Mouse (Mus musculus): Measurements from ENCODE around the gene Apoa2. TPM values are rescaled to one million over a fixed set of nuclear protein-coding genes. Genes with fewer than 3 reads are reported as not detected.
A peak's percentile ranks its signal among the peaks of the same experiment; 100 is the strongest.

Gene Apoa2
- total and polyA plus RNA-seq, 3 experiments = 4.5 to 48.6 (median 7.8) TPM

GRCm38 (mm10) chr1:171205704-171206493, 19.0 kb upstream of the Apoa2 start:
- DNase-seq = no peak

GRCm38 (mm10) chr1:171209409-171209808, 15.4 kb upstream of the Apoa2 start:
- no peak for DNase-seq

DNA sequence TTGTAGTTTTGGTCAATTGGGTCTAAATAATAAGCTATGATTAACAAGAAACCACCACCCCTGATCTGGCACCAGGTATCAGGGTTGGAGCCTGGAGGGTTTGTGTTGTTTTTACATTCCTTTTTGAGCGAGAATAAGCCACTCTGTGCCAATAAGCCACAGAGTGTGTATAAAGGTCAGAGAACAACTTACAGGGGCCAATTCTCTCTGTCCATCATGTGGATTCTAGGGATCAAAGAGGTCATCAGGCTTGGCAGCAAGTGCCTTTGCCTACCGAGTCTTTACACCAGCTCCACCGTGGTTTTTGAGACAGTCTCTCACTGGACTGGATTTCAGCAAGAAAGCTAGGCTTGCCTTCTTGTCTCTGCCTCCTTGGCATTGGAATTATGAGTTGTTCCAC, 12.0 kb upstream of the Apoa2 start:
- no peak for DNase-seq

DNA sequence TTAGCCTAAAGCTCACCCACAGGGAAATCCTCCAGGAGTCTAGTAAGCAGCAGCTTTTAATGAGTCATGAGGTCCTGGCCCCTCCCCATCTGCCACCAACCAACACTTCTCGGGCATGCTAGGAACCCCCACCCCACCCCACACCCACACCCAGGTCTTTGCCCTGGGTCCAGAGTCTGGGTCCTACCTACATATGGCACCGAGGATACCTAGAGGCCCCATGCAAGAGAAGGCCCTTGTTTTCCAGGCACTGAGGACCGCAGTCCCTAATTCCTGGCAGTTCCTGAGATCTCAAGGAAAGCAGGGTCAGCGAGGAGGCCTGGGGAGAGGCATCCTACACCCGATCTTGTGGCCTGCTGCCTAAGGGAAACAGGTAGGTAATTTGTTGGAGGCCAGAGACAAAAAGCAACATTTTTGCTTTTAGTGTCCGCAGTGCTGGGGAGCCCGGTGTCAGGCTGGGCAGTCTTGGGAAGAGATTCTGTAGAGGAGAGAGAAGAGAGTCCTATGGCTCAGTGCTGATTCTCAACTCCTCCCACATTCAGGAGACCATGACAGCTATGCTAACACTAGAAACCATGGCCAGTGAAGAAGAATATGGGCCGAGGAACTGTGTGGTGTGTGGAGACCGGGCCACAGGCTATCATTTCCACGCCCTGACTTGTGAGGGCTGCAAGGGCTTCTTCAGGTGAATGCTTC, 10.9 kb upstream of the Apoa2 start, which contains the start of gene Nr1i3:
Gene Nr1i3, plus strand, starts transcription at position 170 of the 696 bp plus-strand sequence.
- DNase-seq = no peak

DNA sequence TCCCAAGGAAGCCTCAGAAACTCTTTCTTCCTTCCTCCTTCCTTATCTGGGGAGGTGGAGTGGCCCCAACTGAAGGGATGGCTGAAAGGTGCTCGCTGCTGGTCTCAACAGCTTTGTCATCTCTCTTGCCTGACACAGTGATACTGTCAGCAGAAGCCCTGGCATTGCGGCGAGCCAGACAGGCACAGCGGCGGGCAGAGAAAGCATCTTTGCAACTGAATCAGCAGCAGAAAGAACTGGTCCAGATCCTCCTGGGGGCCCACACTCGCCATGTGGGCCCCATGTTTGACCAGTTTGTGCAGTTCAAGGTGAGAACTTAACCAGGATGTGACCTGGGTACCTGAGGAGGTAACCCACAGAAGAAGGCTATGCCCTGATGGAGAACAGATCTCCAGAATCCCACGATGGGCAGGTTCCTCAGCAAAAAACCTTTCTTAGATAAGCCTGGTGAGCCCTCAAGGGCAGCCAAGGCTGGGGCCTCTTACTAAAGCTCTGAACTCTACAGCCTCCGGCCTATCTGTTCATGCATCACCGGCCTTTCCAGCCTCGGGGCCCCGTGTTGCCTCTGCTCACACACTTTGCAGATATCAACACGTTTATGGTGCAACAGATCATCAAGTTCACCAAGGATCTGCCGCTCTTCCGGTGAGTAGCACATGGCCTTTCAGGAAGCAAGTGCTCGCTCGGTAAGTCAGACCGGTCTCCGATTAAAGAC, 8.5 kb upstream of the Apoa2 start:
- DNase-seq = no peak

DNA sequence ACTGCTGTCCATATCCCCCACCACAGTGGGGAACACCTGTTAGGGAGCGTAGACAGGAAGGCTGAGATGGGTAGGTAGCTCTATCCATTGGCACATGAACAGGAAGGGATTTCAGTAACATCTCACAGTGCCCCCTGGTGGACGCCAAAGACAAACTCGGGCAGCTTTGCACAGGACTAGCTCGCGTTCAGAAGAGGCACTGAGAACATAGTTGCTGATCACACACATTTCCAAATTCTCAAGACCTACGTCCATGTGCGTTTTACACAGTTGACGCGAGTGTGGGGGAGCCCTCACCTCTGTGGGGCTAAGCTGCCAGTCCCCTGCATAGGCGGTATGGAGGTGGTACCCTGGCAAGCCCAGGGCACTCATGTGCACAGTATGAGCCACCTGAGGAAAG, 4.0 kb upstream of the Apoa2 start:
- peak; percentile 85 for DNase-seq

GRCm38 (mm10) chr1:171221281-171222193, 3.3 kb upstream of the Apoa2 start:
- DNase-seq = peak; percentile 52

GRCm38 (mm10) chr1:171222238-171223155, 2.4 kb upstream of the Apoa2 start, which contains the start of gene Tomm40l:
Tomm40l (minus strand) TSS chr1:171222514.
- peak; percentile 96 for DNase-seq

- DNase-seq = no peak
Measured at GRCm38 (mm10) chr1:171223168-171223567, 1.7 kb upstream of the Apoa2 start.

- DNase-seq = peak; percentile 86
Measured at GRCm38 (mm10) chr1:171223796-171224195, 1.1 kb upstream of the Apoa2 start.

GRCm38 (mm10) chr1:171226780-171227179, 1.9 kb downstream of the Apoa2 start:
- no peak for DNase-seq

- peak; percentile 65 for DNase-seq
Measured at GRCm38 (mm10) chr1:171227879-171228278, 3.0 kb downstream of the Apoa2 start.

DNA sequence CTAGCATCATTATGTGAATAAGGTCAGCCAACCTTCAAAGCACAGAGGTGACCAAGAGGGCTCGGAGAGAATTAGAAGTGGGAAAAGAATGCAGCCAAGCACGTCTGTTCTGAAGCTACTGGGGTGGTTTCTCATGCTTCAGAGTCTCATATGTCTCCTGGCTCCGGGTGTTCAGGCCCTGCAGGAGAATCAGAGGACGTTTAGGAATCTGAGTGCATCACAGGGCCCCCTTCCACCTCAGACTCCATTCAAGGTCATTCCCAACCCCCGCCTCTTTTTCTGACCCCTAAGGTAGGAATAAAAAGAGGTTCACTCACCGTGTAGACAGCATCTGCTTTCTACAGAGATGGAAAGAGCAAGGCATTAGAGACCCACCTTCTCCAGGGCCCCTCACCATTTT, 4.9 kb downstream of the Apoa2 start:
- no peak for DNase-seq

DNA sequence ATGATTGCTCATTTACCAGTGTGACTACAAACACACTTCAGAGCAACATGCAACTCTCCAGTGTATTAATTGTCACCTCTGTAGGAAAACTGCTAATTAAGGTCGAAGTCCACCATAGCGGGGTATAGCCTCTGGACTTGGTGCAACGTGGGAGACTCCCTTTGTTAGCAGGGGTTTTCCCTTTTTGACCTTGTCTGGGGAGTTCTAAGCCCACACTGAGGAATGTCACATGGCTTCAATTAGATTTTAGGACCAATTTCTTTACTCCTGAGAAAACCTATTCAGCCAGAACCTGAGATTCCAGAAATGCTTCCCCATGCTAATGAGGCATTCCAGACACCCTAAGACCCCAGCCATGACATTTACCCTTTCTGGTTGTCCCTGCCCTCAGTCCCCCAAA, 5.4 kb downstream of the Apoa2 start:
- DNase-seq = no peak

- DNase-seq = no peak
Measured at GRCm38 (mm10) chr1:171231844-171232243, 7.0 kb downstream of the Apoa2 start.

GRCm38 (mm10) chr1:171232348-171232747, 7.5 kb downstream of the Apoa2 start:
- DNase-seq = peak; percentile 45

DNA sequence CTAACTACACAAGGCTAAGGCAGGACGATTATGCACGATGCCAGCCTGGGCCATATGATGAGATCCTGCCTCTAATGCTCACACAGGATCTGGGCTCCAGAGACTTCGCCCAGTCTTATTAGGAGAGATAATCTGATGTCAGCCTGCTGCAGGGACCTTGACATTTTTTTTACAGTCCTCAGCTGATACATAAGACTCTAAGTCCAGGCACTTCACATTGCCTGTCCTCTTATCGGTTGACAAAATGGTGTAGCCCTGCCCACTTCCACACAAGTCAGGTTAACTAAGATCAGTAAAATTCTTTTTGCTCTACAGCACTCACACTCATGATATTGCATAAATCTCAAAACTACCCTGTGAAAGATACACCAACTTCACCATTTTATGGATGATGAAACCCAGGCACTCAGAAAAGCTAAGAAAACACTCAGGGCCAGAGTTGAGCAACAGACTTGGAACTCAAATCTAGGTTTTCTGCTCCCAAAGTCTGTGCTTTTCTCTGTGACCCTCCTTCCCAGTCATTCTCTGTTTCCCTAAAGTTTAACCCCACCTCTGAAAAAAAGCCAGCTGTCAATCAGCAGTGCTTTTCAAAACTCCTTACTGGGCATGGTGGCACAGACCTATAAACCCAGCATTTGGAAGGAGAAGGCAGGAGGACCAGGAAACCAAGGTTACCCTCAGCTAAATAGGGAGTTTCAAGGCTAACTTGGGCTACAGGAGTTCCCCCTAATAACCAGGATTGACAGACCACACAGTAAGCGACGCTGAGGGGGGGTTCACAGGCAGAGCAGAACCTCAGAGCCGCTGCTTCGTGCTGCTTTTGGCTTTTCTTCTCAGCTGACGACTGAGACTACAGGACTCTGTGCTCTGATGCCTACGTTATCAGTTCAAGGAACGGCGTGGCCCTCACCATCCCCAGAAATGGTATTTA, 8.2 kb downstream of the Apoa2 start:
- DNase-seq = peak; percentile 70

DNA sequence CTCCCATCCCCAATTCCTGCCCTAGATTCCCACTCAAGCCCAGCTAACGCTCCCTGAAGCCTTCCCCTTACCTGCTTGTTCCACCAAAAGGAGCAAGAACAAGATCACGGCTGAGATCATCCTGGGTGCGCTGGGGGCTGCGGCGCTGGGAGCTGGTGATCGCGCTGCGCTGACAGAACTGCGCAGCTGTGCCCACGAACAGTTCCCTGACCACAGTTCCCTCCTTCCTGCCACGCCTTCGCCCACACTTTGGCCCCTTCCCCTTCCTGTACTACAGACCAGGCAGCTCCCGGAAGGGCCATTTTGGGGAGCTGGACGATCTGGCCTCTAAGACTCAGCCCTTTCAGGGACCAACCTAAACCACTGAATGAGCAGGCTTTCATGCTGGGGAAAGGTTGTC, 9.3 kb downstream of the Apoa2 start, which contains the start of gene Fcer1g:
Gene Fcer1g, minus strand, starts transcription at position 240 of the 400 bp plus-strand sequence.
- no peak for DNase-seq

DNA sequence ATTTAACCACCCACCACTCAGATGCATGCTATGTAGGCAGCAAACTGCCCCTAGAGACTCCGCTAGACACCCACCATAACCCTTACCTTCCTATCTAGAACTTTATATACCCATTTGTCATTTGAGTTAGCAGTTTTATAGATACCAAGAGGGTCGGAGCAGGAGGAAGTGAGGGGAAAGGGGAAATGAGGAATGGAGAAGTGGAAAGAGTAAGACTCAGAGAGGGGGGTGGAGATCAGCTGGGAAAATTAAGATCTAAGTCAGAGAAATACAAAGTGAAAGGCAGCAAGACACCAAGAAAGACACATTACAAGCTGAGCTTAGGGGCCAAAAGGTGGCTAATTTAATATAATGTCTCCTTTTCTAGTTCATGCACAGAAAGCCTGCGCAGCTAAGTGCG, 9.7 kb downstream of the Apoa2 start:
- DNase-seq = no peak

Measured in adrenal gland, adult 2 months (tissue).